Mouse (Mus musculus): ENCODE measurements around the gene Gm14139. TPM values are rescaled to one million over a fixed set of nuclear protein-coding genes. Genes with fewer than 3 reads are reported as not detected.

Gm14139 gene
- polyA plus RNA-seq (2012; rRNA removed) = not detected in 2 replicates

GRCm38 (mm10) chr2:150181570-150181999 is at the start of gene Gm14139:
Gene Gm14139, plus strand, starts transcription at chr2:150181755.

GRCm38 (mm10) chr2:150136435-150136897 is 45.1 kb upstream of the Gm14139 start, which contains the start of gene Zfp120:
Gene Zfp120, minus strand, starts transcription at chr2:150136708.

GRCm38 (mm10) chr2:150179579-150179978 is 2.0 kb upstream of the Gm14139 start, which contains the start of gene Gm10770:
Gene Gm10770, minus strand, starts transcription at chr2:150179679.

GRCm38 (mm10) chr2:150217600-150218362 is 36.2 kb downstream of the Gm14139 start, which contains the start of gene Zfp937:
Gene Zfp937, plus strand, starts transcription at chr2:150218073.

Other genes with a start within 250 kb of the Gm14139 start
- 3.9 and 4.0 TPM in 2 replicates for gene Zfp120, start 45.0 kb upstream of the Gm14139 start, polyA plus RNA-seq (2012; rRNA removed)
- not detected in 2 replicates for gene Gm10770, start 2.1 kb upstream of the Gm14139 start, polyA plus RNA-seq (2012; rRNA removed)
- gene Zfp937, start 36.3 kb downstream of the Gm14139 start, polyA plus RNA-seq (2012; rRNA removed) = 3.3 and 3.4 TPM in 2 replicates
- gene Gm21994, start 73.8 kb downstream of the Gm14139 start, polyA plus RNA-seq (2012; rRNA removed) = 0.92 and 1.2 TPM in 2 replicates
- gene Gm14124, start 75.8 kb downstream of the Gm14139 start, polyA plus RNA-seq (2012; rRNA removed) = 0.01 and 0.06 TPM in 2 replicates
- gene Gm10130, start 141.9 kb downstream of the Gm14139 start, polyA plus RNA-seq (2012; rRNA removed) = not detected in 2 replicates
- 6.3 and 6.8 TPM in 2 replicates for gene 3300002I08Rik, start 181.0 kb downstream of the Gm14139 start, polyA plus RNA-seq (2012; rRNA removed)

All from central nervous system, embryonic 18 days (tissue).